9 mouse cellular contexts compared by ENCODE assay signal in genomic region chr6:127766041-127766604, GRCm38 (mm10). TPM values are rescaled to one million over a fixed set of nuclear protein-coding genes. Genes with fewer than 3 reads are reported as not detected.
DNase-seq lines count a peak whose midpoint lies in the region; ATAC-seq lines count a peak whose summit lies in the region.
"Had no signal": no experiment of that assay in that cellular context is flagged by ENCODE, and none has a peak within 500 bp of the region (broad histone marks: within the 10 kb centered on the region; RNA-seq: fewer than 3 reads in every experiment).

No protein-coding gene starts in this region.

- H3K27me3 ChIP-seq in forebrain, embryonic 13.5 days: peaks cover 55% of the 10 kb centered on the region
- H3K27me3 ChIP-seq in limb, embryonic 12.5 days: peaks cover 90% of the 10 kb centered on the region

- peak; percentile 55 to 62 for DNase-seq in left cerebral cortex, adult 18-20 months (ENCODE audit: low spot score in 2 of 2)
- DNase-seq in left cerebral cortex, adult 11 months (ENCODE audit: low spot score): no peak
- no peak for DNase-seq in spleen, adult 12 weeks (ENCODE audit: low spot score)
- DNase-seq in frontal cortex, postnatal 14 days (ENCODE audit: low spot score in 2 of 2): no peak
- DNase-seq in urinary bladder, postnatal 36 days (ENCODE audit: low spot score in 2 of 2): no peak

- peak overlapping the region; percentile 65 for H3K27ac ChIP-seq in forebrain, embryonic 13.5 days
- no peak overlapping the region for H3K27ac ChIP-seq in limb, embryonic 12.5 days
- H3K27ac ChIP-seq: macrophage had no signal

- no peaks in the 10 kb centered on the region for H3K36me3 ChIP-seq in forebrain, embryonic 13.5 days (ENCODE audit: poor library complexity, severe bottlenecking)
- H3K36me3 ChIP-seq in limb, embryonic 12.5 days: no peaks in the 10 kb centered on the region

- H3K4me2 ChIP-seq in forebrain, embryonic 13.5 days: peak overlapping the region; percentile 96
- peak overlapping the region; percentile 89 for H3K4me2 ChIP-seq in limb, embryonic 12.5 days

- WGBS in forebrain, embryonic 13.5 days: 10% methylated on average over 9 of the region's 11 CpGs
- WGBS in limb, embryonic 12.5 days: 12% methylated on average over 9 of the region's 11 CpGs

- H3K4me3 ChIP-seq in forebrain, embryonic 13.5 days: peak overlapping the region; percentile 67
- peak overlapping the region; percentile 48; the same call in 1 of the 2 replicates for H3K4me3 ChIP-seq in limb, embryonic 12.5 days (replicated peaks)

- H3K9ac ChIP-seq in forebrain, embryonic 13.5 days: no peak overlapping the region
- no peak overlapping the region for H3K9ac ChIP-seq in limb, embryonic 12.5 days (replicated peaks)

- no peaks in the 10 kb centered on the region for H3K9me3 ChIP-seq in forebrain, embryonic 13.5 days (replicated peaks)
- H3K9me3 ChIP-seq in limb, embryonic 12.5 days: no peaks in the 10 kb centered on the region

- peak; percentile 42 for ATAC-seq in forebrain, embryonic 13.5 days
- no peak for ATAC-seq in limb, embryonic 12.5 days (ENCODE audit: insufficient number of reproducible peaks, insufficient read depth, low FRiP score, low TSS enrichment, low read depth)
- ATAC-seq in monocyte, adult 5-6 weeks (replicated peaks; ENCODE audit: insufficient number of reproducible peaks, low FRiP score, low TSS enrichment, poor library complexity, severe bottlenecking): no peak

- peaks cover 46% of the 10 kb centered on the region for H3K4me1 ChIP-seq in forebrain, embryonic 13.5 days
- peaks cover 38% of the 10 kb centered on the region for H3K4me1 ChIP-seq in limb, embryonic 12.5 days (replicated peaks)

RNA-seq across cellular contexts. Expression of gene Prmt8, which starts 3.1 kb away (rescaled TPM):
- 10 to 100 TPM; 72.7 to 85.8 TPM for total RNA-seq in left cerebral cortex, adult 18-20 months (2021)
- polyA plus RNA-seq in forebrain, embryonic 13.5 days (2015; fragmentation: Nextera tagmentation; extraction: Ambion mirVana): 20.3 and 22.1 TPM in 2 replicates
- 0.08 and 0.26 TPM in 2 replicates for polyA plus RNA-seq in limb, embryonic 12.5 days (2016; fragmentation: Nextera tagmentation; extraction: Ambion mirVana)
- not detected in 3 replicates for total RNA-seq in monocyte, adult 5-6 weeks (2017)
- polyA plus RNA-seq: macrophage had no signal

Comparison
In these comparisons a context has a peak if more than half of its experiments do, and no peak if none do; other contexts are left out.
1. DNase-seq: peak in left cerebral cortex, adult 18-20 months (2 of 2); none in left cerebral cortex, adult 11 months (single experiment), spleen, adult 12 weeks (single experiment), frontal cortex, postnatal 14 days (0 of 2) and urinary bladder, postnatal 36 days (0 of 2).
2. RNA of gene Prmt8, which starts 3.1 kb away (total RNA-seq): 72.7 to 85.8 TPM in left cerebral cortex, adult 18-20 months; not detected in monocyte, adult 5-6 weeks; every median in the first group is over 10 times any median in the second.